Comparison of ENCODE assay signal across 10 mouse cellular contexts in genomic region chr2:167602978-167603377, GRCm38 (mm10). TPM values are rescaled to one million over a fixed set of nuclear protein-coding genes. Genes with fewer than 3 reads are reported as not detected.
DNase-seq lines count a peak whose midpoint lies in the region; ATAC-seq and TF ChIP-seq lines count a peak whose summit lies in the region.
"Had no signal": no experiment of that assay in that cellular context is flagged by ENCODE, and none has a peak within 500 bp of the region (broad histone marks: within the 10 kb centered on the region; RNA-seq: fewer than 3 reads in every experiment).

No protein-coding gene starts in this region.

- intact Hi-C loops in left cerebral cortex, postnatal 14 days (cut with DNase I) = no loop called here

- peak; percentile 57 for TF ChIP-seq CTCF in ES-Bruce4 (IDR thresholded peaks at IDR 0.05; ENCODE audit: low read depth, low read length)

- TF ChIP-seq EP300 in ES-Bruce4 (IDR thresholded peaks at IDR 0.05; ENCODE audit: insufficient read depth, low read depth, low read length) = no peak

- no peak overlapping the region for H3K4me3 ChIP-seq in forebrain, embryonic 10.5 days
- no peak overlapping the region for H3K4me3 ChIP-seq in forebrain, embryonic 13.5 days
- no peak overlapping the region for H3K4me3 ChIP-seq in ES-Bruce4 (ENCODE audit: low read depth, low read length)
- no peak overlapping the region for H3K4me3 ChIP-seq in limb, embryonic 10.5 days
- no peak overlapping the region for H3K4me3 ChIP-seq in midbrain, embryonic 15.5 days
- H3K4me3 ChIP-seq: megakaryocyte, embryonic 14.5 days had no signal

- H3K36me3 ChIP-seq in forebrain, embryonic 10.5 days (replicated peaks) = peaks cover 16% of the 10 kb centered on the region
- H3K36me3 ChIP-seq in forebrain, embryonic 13.5 days (ENCODE audit: poor library complexity, severe bottlenecking) = peaks cover 17% of the 10 kb centered on the region
- H3K36me3 ChIP-seq in ES-Bruce4 (ENCODE audit: control insufficient read depth, insufficient read depth, low read length, poor library complexity, severe bottlenecking) = no peaks in the 10 kb centered on the region
- peaks cover 17% of the 10 kb centered on the region for H3K36me3 ChIP-seq in limb, embryonic 10.5 days
- 0 out of 2 replicates have a peak, but pooled peaks cover 3% of the 10 kb centered on the region for H3K36me3 ChIP-seq in midbrain, embryonic 15.5 days (replicated peaks)

- ATAC-seq in forebrain, embryonic 13.5 days = no peak
- no peak for ATAC-seq in midbrain, embryonic 15.5 days (replicated peaks)
- ATAC-seq: CD4-positive, CD25-positive, alpha-beta regulatory T cell, adult 4 months had no signal

- H3K9me3 ChIP-seq in forebrain, embryonic 10.5 days = no peaks in the 10 kb centered on the region
- no peaks in the 10 kb centered on the region for H3K9me3 ChIP-seq in forebrain, embryonic 13.5 days (replicated peaks)
- no peaks in the 10 kb centered on the region for H3K9me3 ChIP-seq in ES-Bruce4 (replicated peaks; ENCODE audit: control insufficient read depth, insufficient read depth, low read length, poor library complexity, severe bottlenecking)
- H3K9me3 ChIP-seq in limb, embryonic 10.5 days (replicated peaks) = no peaks in the 10 kb centered on the region
- H3K9me3 ChIP-seq in midbrain, embryonic 15.5 days = no peaks in the 10 kb centered on the region
- H3K9me3 ChIP-seq: megakaryocyte, embryonic 14.5 days had no signal

- DNase-seq in forebrain, embryonic 10.5 days (ENCODE audit: extremely low spot score, low spot score) = no peak
- DNase-seq in kidney, postnatal 10 days = peak; percentile 78
- no peak for DNase-seq in kidney, adult 8-10 months
- peak; percentile 66 for DNase-seq in limb, embryonic 10.5 days (ENCODE audit: low spot score)
- no peak for DNase-seq in left cerebral cortex, postnatal 14 days (ENCODE audit: low spot score in 2 of 2)

- H3K4me2 ChIP-seq in forebrain, embryonic 13.5 days = no peak overlapping the region
- H3K4me2 ChIP-seq in midbrain, embryonic 15.5 days = no peak overlapping the region

- H3K27me3 ChIP-seq in forebrain, embryonic 10.5 days (ENCODE audit: poor library complexity, severe bottlenecking) = peaks cover 38% of the 10 kb centered on the region
- 0 out of 2 replicates have a peak, but pooled peaks cover 9% of the 10 kb centered on the region for H3K27me3 ChIP-seq in forebrain, embryonic 13.5 days
- H3K27me3 ChIP-seq in ES-Bruce4 (ENCODE audit: control insufficient read depth, insufficient read depth, low read length, poor library complexity, severe bottlenecking) = no peaks in the 10 kb centered on the region
- peaks cover 3% of the 10 kb centered on the region; the same call in 1 of the 2 replicates for H3K27me3 ChIP-seq in limb, embryonic 10.5 days (ENCODE audit: low read depth, poor library complexity, severe bottlenecking)
- H3K27me3 ChIP-seq in midbrain, embryonic 15.5 days (replicated peaks) = no peaks in the 10 kb centered on the region

- H3K27ac ChIP-seq in forebrain, embryonic 10.5 days = peak overlapping the region; percentile 48; the same call in 1 of the 2 replicates
- no peak overlapping the region for H3K27ac ChIP-seq in forebrain, embryonic 13.5 days
- H3K27ac ChIP-seq in ES-Bruce4 (ENCODE audit: insufficient read depth, low read length) = no peak overlapping the region
- H3K27ac ChIP-seq in limb, embryonic 10.5 days = peak overlapping the region; percentile 61
- H3K27ac ChIP-seq in midbrain, embryonic 15.5 days = no peak overlapping the region

- 51% methylated on average over 5 of the region's 5 CpGs for WGBS in forebrain, embryonic 10.5 days
- 47% methylated on average over 5 of the region's 5 CpGs for WGBS in forebrain, embryonic 13.5 days
- 32% methylated on average over 5 of the region's 5 CpGs for WGBS in limb, embryonic 10.5 days
- WGBS in midbrain, embryonic 15.5 days = 49% methylated on average over 5 of the region's 5 CpGs

- TF ChIP-seq POLR2A in ES-Bruce4 (IDR thresholded peaks at IDR 0.05; ENCODE audit: insufficient read depth, low read length) = no peak

- H3K9ac ChIP-seq in forebrain, embryonic 13.5 days = no peak overlapping the region
- H3K9ac ChIP-seq in ES-Bruce4 (ENCODE audit: low read depth, poor library complexity, severe bottlenecking) = no peak overlapping the region
- H3K9ac ChIP-seq in midbrain, embryonic 15.5 days = no peak overlapping the region

- peaks cover 40% of the 10 kb centered on the region for H3K4me1 ChIP-seq in forebrain, embryonic 10.5 days
- H3K4me1 ChIP-seq in forebrain, embryonic 13.5 days = no peaks in the 10 kb centered on the region
- H3K4me1 ChIP-seq in ES-Bruce4 (ENCODE audit: control insufficient read depth, insufficient read depth, low read length) = no peaks in the 10 kb centered on the region
- peaks cover 76% of the 10 kb centered on the region for H3K4me1 ChIP-seq in limb, embryonic 10.5 days
- no peaks in the 10 kb centered on the region for H3K4me1 ChIP-seq in midbrain, embryonic 15.5 days

RNA-seq across cellular contexts. Expression of gene Ube2v1, which starts 28.9 kb away (rescaled TPM):
- 414 and 416 TPM in 2 replicates for polyA plus RNA-seq in forebrain, embryonic 10.5 days (2016; fragmentation: Nextera tagmentation; extraction: Ambion mirVana)
- polyA plus RNA-seq in forebrain, embryonic 13.5 days (2015; fragmentation: Nextera tagmentation; extraction: Ambion mirVana) = 278 and 309 TPM in 2 replicates
- polyA plus RNA-seq in ES-Bruce4 (2011; ENCODE audit: insufficient read depth, insufficient read length, low read depth, missing spikeins) = 189 and 193 TPM in 2 replicates
- polyA plus RNA-seq in limb, embryonic 10.5 days (2016; fragmentation: Nextera tagmentation; extraction: Ambion mirVana) = 375 and 404 TPM in 2 replicates
- polyA plus RNA-seq in midbrain, embryonic 15.5 days (2015; fragmentation: Nextera tagmentation; extraction: Ambion mirVana) = 327 TPM in 2 replicates
- 100 to 1,000 TPM; 215 to 250 TPM for total RNA-seq in left cerebral cortex, postnatal 14 days (2021)

RNA-seq across cellular contexts. Expression of gene Gm20431, which starts 58.3 kb away (rescaled TPM):
- 2.7 and 4.9 TPM in 2 replicates for polyA plus RNA-seq in forebrain, embryonic 10.5 days (2016; fragmentation: Nextera tagmentation; extraction: Ambion mirVana)
- 5.5 and 8.2 TPM in 2 replicates for polyA plus RNA-seq in forebrain, embryonic 13.5 days (2015; fragmentation: Nextera tagmentation; extraction: Ambion mirVana)
- polyA plus RNA-seq in ES-Bruce4 (2011; ENCODE audit: insufficient read depth, insufficient read length, low read depth, missing spikeins) = 3.2 and 7.0 TPM in 2 replicates
- 1.0 and 4.0 TPM in 2 replicates for polyA plus RNA-seq in limb, embryonic 10.5 days (2016; fragmentation: Nextera tagmentation; extraction: Ambion mirVana)
- polyA plus RNA-seq in midbrain, embryonic 15.5 days (2015; fragmentation: Nextera tagmentation; extraction: Ambion mirVana) = 10.5 and 10.7 TPM in 2 replicates
- 10 to 100 TPM; 63.3 to 65.1 TPM for total RNA-seq in left cerebral cortex, postnatal 14 days (2021)
- polyA plus RNA-seq: CD4-positive, CD25-positive, alpha-beta regulatory T cell, adult 4 months had no signal

Comparison
In these comparisons a context has a peak if more than half of its experiments do, and no peak if none do; other contexts are left out.
1. DNase-seq: peak in kidney, postnatal 10 days (single experiment) and limb, embryonic 10.5 days (single experiment); none in forebrain, embryonic 10.5 days (single experiment), kidney, adult 8-10 months (0 of 2) and left cerebral cortex, postnatal 14 days (0 of 2).
2. H3K27ac ChIP-seq: peak in forebrain, embryonic 10.5 days (single experiment) and limb, embryonic 10.5 days (single experiment); none in forebrain, embryonic 13.5 days (single experiment), ES-Bruce4 (single experiment) and midbrain, embryonic 15.5 days (single experiment).